Mouse (Mus musculus): ENCODE results near the gene Gpr108.

Gpr108 gene

DNA sequence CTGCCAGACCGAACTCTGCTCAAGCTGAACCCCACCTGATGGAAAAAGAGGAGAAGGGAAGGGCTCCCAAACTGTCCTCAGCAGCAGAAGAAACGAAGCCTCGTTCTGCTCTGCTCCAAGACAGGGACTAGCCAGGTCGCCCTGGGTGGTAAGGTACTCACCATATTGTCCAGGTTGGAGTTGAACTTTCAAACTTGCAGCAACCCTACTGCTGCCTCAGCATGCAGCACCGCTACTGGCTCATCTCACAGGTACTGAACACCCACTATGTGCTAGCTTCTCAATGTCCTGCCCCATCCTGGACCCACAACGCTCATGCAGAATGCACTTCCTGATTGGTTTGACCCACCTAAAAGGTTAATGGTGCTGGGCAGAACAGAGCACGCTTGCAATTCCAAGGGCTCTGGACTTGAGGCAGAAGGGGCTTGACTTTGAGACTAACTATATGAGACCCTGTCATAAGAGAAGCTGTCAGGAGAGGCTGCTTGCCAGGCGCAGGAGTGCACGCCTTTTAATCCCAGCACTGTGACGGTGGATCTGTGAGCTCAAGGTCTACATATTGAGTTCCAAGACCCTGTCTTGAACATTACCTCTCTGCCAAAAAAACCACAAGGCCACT, 2.8 kb downstream of the Gpr108 start:
- no peak for DNase-seq (ENCODE audit: low spot score in 2 of 2)

DNA sequence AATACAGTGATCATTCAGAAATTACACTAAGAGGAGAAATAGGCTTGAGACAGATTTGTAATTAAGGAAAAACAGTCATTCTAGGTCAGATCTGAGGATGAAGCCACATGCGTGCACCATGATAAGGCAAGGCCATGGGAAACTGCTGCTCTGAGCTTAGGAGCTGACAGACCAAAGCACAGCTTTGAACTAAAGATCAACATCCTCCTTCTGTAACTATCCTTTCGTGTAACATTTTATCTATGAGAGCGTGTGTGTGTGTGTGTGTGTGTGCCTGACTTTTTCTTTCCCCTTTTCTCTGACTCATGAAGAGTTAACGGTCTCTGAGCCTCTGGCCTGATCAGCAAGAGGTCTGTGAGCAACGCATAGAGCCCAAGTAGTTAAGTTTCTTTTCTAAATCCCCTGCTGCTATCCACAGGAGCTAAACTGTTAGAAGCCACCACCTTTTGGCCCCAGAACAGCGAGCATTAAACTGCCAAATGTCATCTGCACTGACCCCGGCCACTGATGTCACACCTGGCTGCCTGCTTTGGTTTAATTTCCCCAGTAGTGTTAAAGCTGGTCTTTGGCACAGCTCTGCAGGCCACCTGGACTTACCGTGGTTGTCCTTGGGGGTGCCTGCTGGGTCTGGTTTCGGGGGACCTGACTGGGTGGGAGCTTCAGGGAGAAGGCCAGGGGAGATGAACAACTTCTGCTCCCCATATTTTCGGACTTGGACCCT, 4.4 kb downstream of the Gpr108 start:
- no peak for DNase-seq (ENCODE audit: low spot score in 2 of 2)

DNA sequence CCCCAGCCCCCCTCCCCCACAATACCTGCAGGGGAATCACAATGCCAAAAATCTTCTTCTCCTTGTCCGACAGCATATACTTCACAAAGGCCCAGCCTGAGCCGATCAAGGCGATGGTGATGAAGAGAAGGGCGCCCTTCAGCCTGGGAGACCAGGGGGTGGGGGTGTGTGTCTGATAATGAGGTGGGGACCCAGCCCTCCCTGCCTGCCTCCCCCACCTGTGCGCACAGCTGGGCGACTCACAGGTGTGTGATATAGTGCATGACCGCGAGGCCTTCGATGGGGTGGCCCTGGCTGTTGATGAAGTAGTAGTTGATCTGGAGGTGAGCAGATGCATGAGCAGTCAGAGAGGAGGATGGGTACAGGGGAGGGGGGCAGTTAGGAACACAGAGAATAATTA, 11.1 kb downstream of the Gpr108 start:
- no peak for DNase-seq (ENCODE audit: low spot score in 2 of 2)

DNA sequence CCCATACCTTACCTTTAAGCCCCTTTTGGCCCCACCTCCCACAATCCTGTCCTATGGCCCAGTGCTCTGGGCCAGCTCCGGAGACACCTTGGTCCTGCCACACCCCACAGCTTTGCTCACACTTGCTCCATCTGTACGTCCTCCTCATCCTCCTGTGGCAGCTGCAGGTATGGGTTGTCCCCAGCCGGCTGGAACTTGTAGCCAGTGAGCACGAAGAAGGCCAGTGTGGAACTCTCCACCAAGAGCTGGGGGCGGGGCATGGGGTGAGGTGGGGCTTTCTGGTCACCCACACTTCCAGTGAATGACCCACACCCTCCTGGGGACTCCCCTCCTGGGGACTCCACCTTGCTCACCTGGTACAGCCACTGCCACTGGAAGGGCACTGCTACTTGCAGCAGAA, 12.4 kb downstream of the Gpr108 start:
- DNase-seq (ENCODE audit: low spot score in 2 of 2), result no peak

DNA sequence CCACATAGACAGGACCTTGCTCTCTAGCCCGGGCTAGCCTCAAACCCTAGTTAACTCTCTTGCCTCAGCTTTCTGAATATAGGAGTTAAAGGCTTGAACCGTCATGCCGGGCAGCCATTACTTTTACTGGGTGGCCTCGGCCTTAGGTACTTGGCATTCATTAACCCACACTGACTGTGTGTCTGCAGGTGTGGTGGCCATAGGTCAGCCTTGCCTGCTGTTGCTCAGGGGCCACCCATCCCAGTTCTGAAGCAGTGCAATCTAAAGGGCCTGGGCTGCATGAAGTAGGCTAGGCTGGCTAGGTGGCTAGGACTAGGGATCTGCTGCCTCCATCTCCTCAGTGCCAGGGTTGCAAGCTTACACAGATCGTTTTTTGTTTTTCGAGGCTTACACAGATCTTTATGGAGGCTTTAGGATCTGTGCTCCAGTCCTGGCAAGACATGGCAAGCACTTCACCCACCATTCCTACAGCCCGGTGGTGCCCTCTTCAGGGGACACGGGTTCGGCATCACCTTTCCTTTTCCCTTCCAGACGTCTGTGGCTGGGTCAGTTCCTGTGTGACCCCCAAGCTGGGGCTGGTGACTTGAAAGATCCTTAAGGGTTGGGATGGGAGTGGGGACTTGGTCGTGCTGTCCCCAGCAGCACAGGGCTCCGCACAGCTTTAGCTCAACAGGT, 13.9 kb downstream of the Gpr108 start:
- no peak for DNase-seq (ENCODE audit: low spot score in 2 of 2)

DNA sequence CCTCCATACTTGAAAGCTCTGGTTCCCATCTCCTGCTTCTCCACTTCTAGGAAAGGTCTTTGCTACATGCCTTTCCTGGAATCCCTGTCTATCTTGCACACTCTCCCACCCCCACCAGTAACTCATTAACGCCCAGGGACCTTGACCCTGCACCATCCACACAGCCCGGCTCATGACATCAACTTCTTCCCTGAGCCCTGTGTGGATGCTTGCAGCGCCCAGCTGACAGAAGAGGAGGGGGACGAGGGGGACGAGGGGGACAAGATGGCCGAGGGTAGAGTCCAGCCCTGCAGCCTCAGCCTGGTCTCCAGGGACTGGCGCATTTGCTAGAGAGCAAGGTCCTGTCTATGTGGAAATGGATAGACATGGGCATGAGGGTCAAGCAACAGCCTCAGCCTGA, 15.2 kb downstream of the Gpr108 start:
- no peak for DNase-seq (ENCODE audit: low spot score in 2 of 2)

DNA sequence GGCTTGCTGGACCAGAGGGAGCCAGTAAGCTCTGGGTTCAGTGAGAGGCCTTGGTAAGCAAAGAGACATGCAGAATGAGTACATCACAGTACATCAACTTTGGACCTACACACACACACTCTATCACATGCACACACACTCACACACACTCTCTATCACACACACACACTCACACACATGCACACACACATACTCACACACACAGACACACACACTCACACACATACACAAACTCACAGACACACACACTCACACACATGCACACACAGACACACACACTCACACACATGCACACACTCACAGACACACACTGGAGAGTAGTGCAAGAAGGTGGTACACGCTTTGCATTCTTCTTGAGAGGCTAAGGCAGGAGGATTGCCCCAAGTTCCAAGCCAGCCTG, 16.0 kb downstream of the Gpr108 start:
- DNase-seq (ENCODE audit: low spot score in 2 of 2), result no peak

DNA sequence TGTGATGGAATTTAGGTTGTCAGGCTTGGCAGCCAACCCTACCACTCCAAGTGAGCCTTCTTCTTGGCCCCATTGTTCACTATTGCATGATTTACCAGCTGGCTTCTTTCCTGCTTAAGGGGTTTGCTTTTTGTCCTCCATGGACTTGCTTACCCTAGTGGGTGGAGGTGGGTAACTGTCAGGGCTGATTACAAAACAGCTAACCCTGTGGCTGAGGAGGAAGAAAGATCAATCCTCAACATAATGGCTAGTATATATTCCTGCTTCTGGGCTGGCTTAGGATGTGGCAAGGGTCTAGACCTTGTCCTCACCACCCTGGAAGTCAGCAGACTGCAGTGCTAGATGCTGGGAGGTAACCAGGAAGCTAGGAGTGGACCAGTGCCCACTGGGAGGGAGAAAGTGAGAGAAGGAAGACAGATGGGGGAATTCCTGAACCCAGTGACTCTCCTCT, 16.9 kb downstream of the Gpr108 start:
- DNase-seq (ENCODE audit: low spot score in 2 of 2), result no peak

DNA sequence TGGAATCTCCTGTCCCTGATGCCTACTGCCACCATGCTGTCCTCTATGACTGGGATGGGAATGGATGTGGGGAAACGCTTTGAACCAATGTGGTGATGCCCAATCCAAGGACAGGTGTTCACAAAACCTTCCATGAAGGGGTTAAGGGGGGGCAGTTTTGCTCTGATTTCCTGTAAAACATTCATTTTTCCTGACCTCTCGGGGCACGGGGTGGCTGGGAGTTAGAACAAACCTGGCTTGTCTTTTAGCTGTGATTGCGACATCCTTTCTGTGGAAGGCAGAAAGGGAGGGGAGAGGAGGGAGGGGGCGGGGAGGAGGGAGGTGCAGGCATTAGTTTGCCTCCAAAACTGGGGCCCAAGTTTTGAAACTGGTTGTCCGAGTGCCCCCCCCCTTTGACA, 17.5 kb downstream of the Gpr108 start:
- DNase-seq (ENCODE audit: low spot score in 2 of 2), result no peak

DNA sequence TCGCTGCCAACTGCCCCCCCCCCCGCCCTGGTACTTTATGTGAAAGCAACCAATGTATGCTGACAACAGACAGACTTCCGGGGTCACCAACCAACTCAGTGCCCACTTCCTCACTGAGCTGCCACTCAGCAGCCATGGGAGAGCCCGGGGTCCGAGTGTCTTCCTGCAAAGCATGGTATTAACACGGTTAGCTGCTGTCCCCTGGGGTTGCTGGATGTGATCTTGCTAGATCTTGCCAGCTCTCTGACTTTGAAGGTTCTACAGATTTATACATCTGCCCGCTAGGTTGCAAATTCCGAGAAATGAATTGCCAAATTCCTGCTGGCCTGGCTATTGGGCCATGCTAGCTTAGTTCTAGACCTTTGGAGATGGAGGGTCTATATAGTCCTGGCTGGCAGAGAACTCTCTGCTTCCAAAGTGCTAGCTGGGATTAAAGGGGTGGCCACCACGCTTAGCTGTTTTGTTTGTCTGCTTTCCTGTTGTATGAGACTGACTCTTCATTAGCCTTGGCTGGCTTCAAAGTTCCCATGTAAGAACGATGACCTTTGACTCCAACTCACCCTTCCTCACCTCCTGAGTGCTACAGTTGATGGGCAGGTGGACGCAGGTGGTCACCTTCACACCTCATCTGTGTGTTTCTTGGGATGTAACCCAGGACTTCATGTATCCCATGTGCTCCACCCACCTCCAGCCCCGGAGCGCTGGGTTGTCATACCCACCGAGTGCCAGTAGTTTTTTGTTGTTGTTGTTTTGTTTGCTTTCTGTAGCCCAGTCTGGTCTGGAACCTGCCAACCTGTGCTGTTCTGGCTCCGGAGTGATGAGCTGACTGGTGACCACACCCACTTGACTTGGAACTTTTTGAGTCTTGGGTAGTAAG, 18.2 kb downstream of the Gpr108 start:
- no peak for DNase-seq (ENCODE audit: low spot score in 2 of 2)

DNA sequence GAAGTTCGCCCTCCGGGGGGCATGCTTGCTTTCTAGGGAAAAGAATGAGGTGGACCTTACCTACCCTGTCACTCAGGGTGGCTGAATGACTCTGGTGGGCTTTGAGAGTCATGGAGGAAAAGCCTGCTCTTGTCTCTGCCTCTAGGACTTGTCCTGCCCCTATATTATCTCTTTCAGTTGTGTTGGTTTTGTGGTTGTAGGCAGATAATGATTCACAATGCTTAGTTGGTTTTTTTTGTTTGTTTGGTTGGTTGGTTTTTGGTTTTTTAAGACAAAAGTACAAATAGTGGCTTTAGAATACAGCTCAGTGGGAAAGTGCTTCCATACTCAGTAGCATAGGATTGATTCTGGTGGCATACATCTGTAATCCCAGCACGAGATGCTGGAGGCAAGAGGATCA, 19.4 kb downstream of the Gpr108 start:
- no peak for DNase-seq (ENCODE audit: low spot score in 2 of 2)

DNA sequence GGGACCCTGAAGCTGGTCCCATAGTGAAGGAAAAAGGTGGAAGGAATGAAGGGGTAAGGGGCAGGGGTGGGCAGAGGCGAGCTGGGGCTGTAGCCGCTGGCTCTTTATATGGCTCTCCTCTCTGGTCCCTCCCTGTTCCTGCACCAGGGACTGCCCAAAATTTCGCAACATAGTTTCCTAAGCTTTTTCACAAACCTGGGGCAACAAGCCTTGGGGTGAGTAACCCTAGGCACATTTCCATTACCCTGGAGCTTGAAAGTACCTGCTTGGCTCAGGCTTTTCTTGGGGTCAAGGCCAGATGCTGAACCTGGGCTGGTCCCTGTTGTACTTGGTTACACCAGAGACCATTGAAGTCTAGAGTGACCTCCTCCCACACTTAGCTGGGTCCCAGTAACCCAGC, 20.2 kb downstream of the Gpr108 start, which contains the start of gene C3:
C3 (minus strand) TSS at position 123 of the 400 bp plus-strand sequence.
- DNase-seq (ENCODE audit: low spot score in 2 of 2), result no peak

DNA sequence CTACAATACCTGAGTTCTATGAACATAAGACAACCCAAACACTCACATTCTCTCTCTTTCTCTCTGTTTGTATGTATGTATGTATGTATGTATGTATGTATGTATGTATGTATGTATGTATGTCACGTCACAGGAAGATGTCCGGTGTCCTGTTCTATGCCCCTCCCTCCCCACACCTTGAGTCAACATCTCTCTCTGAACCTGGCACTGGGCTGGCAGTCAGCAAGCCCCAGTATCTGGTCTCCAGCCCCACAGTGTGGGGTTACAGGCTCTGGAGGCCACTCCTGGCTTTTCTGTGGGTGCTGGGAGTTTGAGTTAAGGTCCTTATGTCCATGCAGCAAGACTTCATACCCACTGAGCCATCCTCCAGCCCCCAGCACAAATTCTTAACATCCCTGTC, 20.8 kb downstream of the Gpr108 start:
- no peak for DNase-seq (ENCODE audit: low spot score in 2 of 2)

DNA sequence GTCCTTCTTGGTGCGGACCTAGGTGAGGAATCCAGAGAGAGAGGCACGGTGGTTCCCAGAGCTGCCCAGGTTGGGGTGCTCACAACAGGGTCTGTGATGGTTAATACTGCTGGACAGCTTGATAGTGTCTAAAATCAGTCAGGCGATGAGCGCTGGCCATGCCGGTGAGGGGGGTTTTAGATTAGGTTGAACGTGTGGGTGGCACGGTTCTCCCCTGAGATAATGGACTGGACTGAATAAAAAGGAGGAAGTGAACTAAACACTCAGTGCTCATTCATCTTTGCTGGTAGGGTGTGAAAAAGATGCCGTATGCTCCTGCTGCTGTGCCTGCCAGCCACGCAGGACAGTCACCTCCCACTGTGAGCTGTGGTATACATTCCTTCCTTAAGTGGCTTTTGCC, 24.9 kb downstream of the Gpr108 start:
- no peak for DNase-seq (ENCODE audit: low spot score in 2 of 2)

DNA sequence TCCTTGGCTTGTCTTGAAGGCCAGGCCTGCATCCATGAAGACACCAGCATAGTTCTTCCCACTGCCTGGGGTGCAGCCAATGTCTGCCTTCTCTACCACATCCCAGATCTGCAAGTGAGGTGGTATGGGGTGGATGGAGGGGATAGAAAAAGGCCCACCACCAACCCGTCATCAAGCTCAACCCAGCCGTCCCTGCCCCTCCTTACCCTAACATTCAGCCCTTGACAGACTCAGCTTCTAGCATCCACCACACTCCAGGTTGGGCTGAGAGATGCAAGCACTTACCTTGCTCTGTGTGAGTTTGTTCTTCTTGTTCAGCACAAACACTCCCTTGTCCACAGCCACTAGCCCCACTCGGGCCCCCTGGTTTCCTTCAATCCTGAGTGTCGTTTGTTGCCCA, 26.3 kb downstream of the Gpr108 start:
- no peak for DNase-seq (ENCODE audit: low spot score in 2 of 2)

DNA sequence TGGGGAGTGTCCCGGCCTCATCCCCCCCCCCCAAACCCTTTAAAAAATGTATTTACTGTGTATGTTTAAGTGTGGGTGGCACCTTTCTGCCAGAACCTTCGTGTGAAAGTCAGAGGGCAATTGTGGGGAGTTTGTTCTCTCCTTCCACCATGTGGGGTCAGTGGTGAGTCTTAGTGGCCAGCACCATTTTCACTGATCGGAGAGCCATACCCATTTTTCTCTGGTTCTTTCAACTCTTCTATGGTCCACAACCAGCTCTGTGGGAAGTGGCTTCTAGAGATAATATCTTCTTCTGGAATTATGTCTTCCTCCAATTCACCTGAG, 28.4 kb downstream of the Gpr108 start:
- DNase-seq (ENCODE audit: low spot score in 2 of 2), result no peak

DNA sequence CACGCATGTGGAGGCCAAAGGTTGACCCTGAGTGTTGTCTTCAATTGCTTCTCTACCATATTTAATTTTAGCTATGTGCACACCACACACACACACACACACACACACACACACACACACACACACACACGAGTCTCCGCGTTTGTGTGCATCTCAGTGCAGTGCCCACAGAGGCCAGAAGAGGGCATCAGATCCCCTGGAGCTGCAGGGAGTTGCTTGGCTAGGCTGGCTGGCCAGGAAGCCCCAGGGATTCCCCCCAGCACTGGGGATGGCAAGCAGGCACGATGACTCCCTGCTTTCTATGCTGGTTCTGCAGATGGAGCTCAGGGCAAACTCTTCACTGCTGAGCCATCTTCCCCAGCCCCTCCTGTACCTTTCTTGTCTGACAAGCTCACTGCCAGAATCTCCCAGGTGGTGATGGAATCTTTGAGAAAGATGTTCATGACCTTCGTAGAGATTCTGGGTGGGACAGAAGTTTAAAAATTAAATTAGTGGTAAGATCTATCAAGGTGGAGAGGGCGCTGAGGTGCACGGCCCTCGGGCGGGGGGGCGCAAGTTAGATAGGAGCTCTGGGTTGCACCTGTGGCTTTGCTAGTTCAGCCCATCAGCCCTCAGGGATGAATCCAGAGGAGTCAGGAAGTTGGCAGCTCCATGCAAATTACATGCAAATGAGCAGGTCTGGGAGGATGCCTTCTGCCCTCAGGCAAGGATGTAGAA, 28.9 kb downstream of the Gpr108 start:
- DNase-seq (ENCODE audit: low spot score in 2 of 2), result peak; percentile 53 to 57

DNA sequence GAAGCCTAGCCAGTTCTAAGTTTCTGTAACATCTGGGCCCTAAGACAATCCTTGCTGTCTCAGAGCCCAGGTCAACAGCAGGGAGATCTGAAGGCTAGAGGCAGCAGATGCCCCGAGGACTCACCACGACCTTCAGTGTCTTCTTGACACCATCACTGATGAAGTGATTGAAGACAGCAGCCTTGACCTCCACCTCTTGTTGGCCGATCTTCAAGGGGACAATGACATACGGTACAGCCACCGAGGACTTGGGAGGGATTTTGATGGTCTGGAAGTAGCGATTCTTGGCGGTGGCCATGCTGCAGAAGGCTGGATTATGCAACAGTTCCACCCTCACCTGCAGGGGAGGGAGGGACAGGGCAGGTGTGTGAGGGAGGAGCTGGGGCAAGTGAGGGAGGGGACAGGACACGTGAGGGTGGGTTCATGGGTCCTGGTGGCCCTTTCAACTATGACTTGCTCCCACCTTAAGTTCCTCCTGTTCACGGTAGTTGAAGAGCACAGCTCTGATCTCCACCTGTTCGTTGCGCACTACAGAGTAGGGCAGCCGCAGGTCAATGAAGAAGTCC, 29.8 kb downstream of the Gpr108 start:
- DNase-seq (ENCODE audit: low spot score in 2 of 2), result no peak

DNA sequence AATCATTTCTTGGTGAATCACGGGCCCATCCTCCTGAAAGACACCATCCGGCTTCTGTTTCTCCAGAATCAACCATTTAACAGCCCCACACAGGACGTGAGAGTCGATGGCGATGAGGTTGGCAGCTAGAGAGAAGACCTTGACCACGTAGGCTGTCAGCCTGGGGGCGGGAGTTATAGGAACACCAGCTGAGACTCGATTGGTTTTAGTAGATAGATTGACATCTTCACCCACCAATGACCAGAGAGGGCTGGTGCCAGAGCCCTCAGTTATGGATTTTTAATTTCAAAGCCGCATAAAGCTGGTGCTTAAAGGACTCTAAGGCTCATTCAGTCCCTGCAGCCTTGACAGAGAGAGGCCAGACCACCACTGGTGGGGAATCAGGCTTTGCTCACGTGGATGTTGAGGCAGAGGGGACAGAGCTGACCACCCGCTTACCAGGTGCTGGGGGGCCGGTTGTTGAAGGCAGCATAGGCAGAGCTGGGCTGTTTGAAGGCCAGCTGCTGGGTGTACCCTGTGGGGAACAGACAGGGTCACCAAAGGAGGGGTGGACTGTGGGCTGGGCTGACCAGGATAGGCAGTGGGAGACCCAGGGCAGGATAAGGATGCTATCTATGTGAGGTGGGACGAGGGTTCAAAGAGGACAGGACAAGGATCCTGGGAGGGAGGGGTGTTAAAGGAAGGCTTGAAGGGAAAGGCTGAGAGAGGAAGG, 33.4 kb downstream of the Gpr108 start:
- no peak for DNase-seq (ENCODE audit: low spot score in 2 of 2)

DNA sequence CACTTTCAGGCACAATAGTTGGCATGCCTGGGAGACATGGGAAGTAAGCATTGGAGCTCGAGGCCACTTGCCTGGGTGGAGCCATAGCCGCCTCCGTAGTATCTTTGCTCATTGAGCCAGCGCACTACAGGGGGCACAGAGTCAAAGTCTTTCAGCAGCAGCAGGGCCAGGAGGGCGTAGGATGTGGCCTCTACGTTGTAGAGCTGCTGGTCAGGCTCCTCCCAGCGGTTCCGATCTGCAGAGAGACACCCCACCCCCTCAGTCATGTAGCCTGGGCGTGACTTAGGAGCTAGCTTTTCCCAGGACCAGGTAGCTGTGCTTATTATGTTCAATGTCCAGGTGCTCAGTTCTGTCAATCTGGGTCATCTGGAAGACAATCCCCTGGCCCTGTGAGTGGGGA, 36.7 kb downstream of the Gpr108 start:
- DNase-seq (ENCODE audit: low spot score in 2 of 2), result no peak

DNA sequence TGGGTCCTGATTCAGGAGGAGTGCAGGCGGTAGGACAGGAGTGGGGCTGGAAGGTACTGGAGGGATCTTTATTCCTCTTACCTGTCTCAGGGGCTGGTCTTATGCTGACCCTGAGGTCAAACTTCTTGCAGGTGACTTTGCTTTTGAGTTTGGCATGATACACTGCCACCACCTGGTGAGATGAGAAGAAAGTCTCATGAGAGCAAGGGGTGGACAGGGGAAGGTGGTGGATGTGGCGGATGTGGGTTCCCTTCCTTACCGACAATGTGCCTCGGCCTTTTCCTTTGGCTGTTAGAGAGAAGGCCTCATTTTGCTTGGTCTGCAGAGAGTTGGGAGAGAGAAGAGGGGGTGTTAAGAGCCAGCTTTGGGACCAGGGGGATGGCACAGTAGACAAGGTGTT, 38.9 kb downstream of the Gpr108 start:
- no peak for DNase-seq (ENCODE audit: low spot score in 2 of 2)
